Mouse (Mus musculus) neural tube, embryonic 14.5 days (tissue): ENCODE results near the gene Zdhhc9. TPM values are rescaled to one million over a fixed set of nuclear protein-coding genes. Genes with fewer than 3 reads are reported as not detected.

Source experiments
- polyA plus RNA-seq: library from polyadenylated mRNA; unstranded; fragments of >200 nt; fragmentation: Nextera tagmentation; extraction: Ambion mirVana; gene quantifications from 2 replicates; pipeline ENCODE4 v1.2.1, GENCODE M21; 2014

The Zdhhc9 gene
- polyA plus RNA-seq, 1 experiment from 2014 or later, result 11.3 TPM

Other genes with a start within 250 kb of the Zdhhc9 start
- gene Apln, start 174.0 kb downstream of the Zdhhc9 start, polyA plus RNA-seq, result 0.98 and 2.1 TPM in 2 replicates
- gene Xpnpep2, start 100.2 kb downstream of the Zdhhc9 start, polyA plus RNA-seq, result 0.25 and 0.28 TPM in 2 replicates
- gene Sash3, start 62.4 kb downstream of the Zdhhc9 start, polyA plus RNA-seq, result 0.66 and 1.4 TPM in 2 replicates
- 15.9 and 17.0 TPM in 2 replicates for gene Utp14a, start 48.0 kb upstream of the Zdhhc9 start, polyA plus RNA-seq
- 6.4 and 6.9 TPM in 2 replicates for gene Bcorl1, start 132.5 kb upstream of the Zdhhc9 start, polyA plus RNA-seq